Mouse (Mus musculus): ENCODE data around the gene Npas3.
"Not testable (repeated sequence)": the region's sequence is repeated elsewhere in the genome, so short reads cannot be mapped to it uniquely, and the experiment has no call there.

The Npas3 gene
- long read RNA-seq, experiment 1, partial matches to known transcripts, result 1 of 3 reads
- long read RNA-seq, experiment 1, other reads (novel, unspliced or antisense), result 2 of 3 reads
- long read RNA-seq, experiment 2, partial matches to known transcripts, result 0 of 2 reads
- long read RNA-seq, experiment 2, other reads (novel, unspliced or antisense), result 2 of 2 reads

DNA sequence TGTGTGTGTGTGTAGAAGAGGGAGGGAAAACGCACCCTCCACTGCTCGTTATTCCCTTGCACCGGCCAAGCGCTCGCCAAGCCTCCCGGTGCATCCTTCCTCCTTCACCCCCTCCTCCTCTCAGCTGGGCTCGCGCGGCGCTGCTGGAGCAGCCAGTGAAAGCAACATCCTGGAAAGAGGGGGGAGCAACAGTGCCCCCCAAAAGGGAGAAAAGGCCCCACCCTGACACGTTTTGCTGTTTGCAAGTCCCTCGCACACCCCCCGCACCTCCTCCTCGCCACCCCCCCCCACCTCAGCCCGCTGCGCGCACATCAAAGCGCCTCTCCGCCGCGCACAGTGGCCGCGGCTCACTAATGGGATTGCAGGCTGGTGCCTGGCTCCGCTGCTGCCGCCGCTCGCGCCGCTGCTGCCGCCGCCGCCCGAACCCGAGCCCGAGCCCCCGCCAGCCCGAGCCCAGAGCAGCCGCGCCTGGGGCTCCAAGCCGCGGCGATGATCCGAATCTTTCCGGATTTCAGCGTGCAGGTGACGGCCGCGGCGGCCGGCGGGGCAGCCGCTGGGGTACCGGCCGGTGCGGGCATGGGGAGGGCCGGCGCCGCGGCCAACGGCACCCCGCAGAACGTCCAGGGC, at the start of gene Npas3:
Gene Npas3 (plus strand): TSS at position 577 of the 627 bp plus-strand sequence.
- intact Hi-C loops (cut with DNase I), result no loop called here

DNA sequence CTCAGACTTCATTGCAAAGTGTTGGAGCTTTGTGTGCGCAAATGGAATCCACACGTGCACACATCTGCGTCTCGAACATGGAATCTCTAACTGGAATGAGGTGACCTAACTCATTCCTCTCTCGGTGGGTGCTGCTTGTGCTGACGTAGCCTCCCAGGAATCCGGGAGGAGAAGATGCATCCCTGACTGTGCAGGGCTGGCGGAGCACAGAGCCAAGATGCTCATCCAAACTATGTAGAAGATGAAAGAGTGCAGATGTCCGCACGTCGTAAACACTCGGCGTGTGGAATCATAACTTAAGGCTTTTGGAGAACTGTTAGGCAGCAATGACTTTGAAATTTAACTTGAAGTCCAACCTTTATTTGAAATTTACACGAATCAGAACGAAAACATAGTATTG, 31.3 kb upstream of the Npas3 start:
- intact Hi-C loops (cut with DNase I), result no loop called here

DNA sequence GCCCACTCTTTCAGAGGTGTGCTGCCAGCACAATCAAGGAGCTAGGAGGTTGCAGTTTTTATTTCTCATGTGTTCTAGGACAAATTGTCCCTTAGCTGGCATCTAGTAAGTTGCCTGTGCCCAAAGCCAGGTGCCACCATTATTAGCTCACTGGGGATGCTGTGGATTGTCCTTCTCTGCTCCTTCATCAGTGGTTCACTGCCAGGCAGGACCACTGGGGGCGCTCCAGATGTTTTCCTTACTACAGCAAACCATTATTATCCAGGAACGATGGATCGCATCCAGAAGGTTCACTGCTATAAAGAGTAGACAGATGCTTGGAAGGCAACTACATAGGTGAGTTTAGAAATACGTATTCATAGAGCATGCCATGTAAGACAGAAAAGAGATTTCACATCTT, 25.7 kb upstream of the Npas3 start:
- intact Hi-C loops (cut with DNase I), result no loop called here

DNA sequence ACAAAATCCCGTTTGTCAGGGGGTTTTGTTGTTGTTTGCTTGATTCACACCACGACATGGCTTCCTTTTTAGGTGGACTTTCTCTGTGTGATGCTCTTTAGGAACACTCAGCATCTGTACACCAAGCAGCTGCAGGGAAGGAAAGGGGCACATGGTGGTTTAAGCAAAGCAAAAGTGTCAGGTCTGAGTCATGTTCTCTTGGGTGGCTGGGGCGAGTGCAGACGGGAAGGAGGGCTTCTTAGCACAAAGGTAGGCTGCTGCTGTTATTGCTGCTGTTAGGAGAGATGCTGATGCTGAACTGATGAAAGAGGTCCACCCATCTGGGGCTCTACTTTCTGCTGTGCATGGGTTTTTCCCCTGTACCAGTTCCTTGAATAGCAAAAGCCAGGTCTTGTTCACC, 21.1 kb upstream of the Npas3 start:
- intact Hi-C loops (cut with DNase I), result no loop called here

DNA sequence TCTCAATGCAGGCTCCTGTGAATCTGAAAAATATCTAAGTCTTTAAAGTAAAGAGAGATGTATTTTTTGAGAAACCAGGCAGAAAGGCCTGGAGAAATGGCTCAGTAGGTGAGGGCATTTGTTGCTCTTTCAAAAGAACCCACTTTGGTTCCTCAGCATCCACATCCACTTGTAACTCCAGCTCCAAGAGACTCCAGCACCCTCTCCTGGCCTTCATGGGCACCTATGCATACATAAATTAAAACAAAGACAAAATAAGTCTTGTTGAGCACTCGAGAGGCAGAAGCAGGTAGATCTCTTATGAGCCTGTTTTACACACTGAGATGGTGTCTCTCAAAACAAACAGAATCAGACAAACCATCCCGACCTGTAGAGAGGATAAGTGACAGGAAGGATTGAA, 19.1 kb upstream of the Npas3 start:
- intact Hi-C loops (cut with DNase I), result no loop called here

DNA sequence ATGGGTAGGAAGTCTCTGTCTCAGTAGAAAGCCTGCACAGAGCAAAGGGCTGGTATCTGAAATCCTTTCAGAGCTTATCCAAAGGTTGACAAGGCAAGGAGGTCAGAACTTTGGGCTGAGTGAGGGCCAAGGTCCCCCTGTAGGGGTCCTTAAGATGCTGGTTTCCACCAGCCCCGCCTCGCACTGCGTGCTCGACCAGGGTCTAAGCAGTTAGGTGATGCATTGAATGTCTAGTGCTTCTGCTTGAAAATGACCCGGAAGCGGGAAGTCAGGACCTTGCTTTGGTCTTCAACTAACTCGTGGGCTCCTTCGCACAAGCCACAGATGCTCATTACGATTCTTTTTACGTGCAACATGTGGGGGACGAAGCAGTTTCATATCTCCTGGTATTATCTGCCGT, 2.3 kb upstream of the Npas3 start:
- intact Hi-C loops (cut with DNase I), result no loop called here

DNA sequence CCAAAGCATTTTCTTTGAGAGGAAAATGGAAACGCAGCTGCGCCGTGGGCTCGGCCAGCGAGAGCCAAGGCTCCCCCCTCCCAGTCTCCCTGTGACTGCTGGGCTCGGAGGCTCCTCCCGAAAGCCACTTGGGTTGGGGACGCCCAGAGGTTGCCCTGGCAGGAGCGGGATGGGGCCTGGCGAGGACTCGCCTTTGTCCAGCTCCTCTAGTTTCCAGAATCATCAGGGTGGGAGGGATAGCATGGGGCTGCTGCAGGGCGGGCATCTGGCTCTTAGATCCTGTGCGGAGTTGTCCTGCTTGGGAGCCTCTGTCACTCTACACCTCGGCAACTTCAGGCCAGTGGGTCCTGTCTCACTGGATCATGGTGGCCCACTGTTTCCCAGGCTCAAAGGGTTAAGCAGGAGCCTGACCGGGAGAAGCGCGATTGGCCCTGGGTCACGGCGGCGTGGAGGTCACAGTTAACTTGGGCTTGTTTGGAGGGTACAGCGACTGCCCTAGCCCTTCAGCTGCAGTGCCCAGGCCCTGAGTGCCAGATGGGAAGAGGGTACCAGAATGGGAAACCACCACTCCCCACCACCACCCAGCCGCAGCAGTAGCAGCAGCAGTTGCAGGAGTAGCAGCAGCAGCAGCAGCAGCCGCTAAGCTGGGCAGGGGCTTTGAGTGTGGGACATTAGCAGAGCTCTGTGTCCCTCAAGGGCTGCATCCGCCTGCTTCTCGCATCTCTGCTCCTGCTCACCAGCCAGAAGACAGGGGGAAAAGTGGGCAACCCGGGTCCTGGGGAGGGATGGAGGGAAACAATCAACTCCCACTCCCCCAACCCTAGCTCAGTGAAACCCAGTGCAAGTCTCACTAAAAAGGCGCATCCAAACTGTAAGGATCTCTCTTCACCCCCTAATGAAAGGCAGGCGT, 1.6 kb upstream of the Npas3 start:
- intact Hi-C loops (cut with DNase I), result no loop called here

DNA sequence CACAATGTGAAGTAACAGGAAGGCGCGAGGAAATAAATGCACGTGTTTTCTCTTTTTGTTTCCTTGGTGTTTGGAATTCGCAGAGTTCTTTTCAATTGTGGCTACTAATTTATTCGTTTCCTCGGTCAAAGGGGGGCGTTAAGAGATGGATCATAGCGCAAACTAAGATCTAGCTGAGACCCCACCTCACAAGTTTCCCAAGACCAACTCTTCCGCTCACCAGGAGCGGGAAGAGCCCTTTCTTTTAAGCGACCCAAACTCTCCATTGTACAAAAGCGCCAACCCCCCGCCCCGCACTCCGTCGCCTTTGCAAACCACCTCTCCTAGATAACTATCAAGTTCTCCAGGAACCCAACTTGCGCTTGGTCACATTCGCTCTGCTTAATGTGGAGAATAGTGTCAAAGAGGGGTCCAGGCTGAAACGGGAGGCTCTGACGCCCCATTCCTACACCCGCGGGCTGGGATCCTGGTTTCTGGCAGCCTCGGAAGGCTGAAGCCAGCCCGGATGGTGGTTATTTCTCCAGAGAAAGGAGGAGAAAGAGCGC, 914 bp upstream of the Npas3 start:
- intact Hi-C loops (cut with DNase I), result no loop called here

DNA sequence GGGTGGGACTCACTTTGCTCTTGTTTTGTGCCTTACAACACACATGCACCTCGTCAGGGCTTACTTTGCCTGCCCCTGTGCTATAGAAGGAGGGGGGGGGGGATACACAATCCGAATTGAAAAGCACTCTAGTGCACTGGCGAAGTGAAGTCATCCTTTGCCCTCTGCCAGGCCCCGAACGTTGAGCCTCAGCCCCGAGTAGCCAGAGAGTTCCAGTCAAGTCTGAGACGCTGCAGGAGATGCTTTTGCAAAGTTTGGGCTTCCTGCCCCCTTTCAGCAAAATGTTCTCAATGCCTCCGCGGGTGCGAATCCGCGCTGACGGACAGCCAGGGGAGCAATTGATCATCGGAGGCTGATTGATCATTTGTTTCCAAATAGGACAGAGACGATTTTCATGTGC, 319 bp downstream of the Npas3 start:
- intact Hi-C loops (cut with DNase I), result no loop called here

DNA sequence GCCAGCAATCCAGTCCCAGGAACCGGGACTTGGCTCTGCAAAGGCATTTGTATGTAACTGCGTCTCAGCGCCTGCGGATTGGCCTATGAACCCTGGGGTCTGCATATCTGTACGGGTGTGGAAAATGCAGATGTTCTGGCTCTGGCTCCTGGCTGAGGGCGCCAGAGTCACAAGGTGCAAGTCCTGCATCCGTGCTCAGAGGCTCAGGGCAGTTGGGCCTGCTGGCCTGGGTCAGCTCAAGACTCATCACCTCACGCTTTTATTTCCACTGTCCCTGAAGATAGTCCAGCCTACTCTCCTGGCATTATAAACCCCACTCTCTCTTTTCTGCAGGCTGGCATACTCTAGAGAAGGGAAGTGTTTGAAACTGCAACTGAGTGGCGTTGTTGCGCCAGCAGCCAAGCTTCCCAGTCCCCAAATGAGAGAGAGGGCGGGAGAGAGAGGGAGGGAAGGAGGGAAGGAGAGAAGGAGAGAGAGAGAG, 3.3 kb downstream of the Npas3 start:
- intact Hi-C loops (cut with DNase I), result no loop called here

DNA sequence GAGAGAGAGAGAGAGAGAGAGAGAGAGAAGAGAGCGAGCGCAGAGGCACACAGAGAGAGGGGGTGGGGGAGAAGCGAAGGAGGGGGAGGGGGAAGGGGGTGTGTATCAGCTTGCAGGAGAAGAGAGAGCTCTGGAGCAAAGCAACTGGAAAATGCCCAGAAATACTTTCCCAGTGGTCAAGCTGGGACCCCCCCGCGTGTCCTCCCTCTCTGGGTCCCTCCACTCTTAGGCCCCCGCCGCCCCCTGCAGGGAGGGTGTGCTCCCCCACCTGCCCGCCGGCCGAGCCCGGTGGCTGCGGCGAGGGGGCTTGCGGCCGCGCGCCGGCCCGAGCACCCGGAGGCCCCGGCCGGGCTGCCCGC, 3.7 kb downstream of the Npas3 start:
- intact Hi-C loops (cut with DNase I), result no loop called here

DNA sequence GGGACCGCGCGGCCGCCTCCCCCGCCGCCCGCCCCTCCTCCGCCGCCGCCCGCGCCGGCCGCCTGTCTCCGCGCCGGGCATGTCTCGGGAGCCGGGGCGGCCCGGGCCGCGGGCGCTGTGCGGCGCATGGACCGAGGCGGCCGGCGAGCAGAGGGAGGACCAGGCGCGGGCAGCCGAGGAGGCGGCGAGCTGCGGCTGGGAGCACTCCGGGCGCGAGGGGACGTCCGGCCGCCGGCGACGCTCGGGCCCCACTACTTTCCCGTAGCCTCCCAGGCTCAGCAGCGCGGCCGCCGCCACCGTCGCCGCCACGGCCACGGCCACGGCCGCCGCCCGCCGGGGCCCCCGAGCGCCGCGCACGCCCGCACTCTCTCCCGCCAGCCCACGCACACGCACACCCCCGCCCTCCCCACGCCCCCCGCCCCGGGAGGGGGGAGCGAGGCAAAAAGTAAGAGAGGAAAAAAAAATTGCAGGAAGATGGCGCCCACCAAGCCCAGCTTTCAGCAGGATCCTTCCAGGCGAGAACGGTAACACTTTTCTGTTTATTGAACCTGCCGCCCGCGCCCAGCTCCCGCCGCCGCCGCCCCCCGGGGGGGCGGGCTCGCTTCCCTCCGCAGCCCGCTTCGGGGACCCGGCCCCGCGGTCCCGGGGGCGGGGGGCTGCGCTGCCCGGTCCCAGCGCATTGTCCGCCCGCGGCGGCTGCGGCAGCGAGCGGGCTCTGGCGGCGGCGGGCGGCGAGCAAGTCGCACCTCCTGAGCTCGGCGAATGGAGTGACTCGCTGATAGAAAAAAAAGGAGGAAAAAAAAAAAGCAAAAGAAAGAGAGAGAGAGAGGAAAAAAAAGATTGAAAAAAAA, 4.3 kb downstream of the Npas3 start:
- intact Hi-C loops (cut with DNase I), result no loop called here

DNA sequence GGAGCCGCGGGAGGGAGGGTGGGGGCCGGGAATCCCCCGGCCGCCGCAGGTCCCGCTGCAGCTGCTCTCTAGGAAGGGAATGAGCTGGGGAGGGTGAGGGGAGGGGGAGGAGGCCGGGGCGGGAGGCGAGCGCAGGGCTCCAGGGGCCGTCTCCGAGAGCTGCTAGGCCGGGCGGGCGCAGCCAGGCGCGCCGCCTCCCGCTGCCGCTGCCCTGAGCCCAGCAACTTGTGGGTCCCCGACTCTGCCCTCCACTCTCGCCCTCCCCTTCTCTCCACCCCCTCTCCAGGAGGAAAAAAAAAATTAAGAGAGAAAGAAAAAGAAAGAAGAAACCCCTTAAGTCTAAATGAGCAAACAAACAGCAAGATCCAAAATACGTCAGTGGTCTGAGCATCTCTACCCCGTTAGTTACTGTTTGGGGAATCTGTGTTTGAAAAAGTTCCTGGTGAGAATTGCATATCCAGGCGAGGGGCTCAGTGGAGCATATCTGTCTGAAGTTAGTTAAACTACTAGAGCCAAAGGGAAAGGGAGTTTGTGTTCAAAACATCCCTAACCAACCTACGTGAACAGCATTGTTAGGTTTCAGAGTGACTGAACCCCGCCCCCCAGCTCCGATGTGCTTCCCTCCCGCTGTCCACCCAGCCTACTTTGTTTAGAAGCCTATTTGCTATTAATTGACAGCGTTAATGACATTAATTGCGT, 5.1 kb downstream of the Npas3 start:
- intact Hi-C loops (cut with DNase I), result no loop called here

DNA sequence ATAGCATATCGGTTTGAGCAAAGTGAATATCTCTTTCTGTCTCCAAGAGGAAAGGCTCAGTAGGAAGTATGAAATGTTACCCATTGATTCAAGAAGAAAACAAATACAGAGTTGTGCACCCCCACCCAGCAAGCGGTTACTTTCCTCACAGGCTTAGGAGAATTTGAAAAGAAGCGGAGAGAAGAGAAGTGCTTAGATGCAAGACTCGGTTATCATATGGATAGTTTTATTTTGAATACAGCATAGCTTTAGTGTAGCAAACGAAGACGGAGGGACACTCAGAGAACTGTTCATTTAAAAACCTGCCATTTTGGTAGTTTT, 5.6 kb downstream of the Npas3 start:
- intact Hi-C loops (cut with DNase I), result no loop called here

DNA sequence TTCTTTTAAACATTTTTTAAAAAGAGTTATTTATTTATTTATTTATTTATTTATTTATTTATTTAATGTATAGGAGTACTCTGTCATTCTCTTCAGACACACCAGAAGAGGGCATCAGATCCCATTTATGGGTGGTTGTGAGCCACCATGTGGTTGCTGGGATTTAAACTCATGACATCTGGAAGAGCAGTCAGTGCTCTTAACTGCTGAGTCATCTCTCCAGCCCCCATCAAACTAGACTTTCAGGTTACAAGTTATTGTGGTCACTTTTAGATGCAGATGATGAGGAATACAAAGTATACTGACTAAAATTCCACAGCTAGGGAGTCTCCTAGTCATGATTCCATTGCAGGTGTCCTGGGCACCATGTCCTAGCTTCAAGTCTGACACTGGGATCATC, 26.0 kb downstream of the Npas3 start:
- intact Hi-C loops (cut with DNase I), result not testable (repeated sequence)

DNA sequence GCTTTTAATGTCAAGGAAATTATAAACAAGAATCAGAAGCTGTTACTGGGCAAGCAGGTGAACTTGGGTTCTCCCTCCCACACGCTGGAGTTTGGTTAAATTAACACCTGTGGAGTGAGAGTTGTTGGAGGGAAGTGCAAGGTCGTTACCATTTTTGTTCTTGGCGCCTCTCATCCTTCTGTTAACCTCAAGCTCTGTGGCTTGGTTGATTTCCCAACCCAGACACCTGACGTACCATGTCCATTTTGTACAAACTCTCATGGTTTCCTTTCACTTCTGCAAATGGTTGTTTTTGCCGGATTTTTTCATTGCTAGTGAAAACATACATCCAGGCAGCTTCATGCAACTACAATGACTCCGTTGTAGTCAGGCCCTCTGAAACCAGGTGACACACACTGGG, 28.9 kb downstream of the Npas3 start:
- intact Hi-C loops (cut with DNase I), result no loop called here

DNA sequence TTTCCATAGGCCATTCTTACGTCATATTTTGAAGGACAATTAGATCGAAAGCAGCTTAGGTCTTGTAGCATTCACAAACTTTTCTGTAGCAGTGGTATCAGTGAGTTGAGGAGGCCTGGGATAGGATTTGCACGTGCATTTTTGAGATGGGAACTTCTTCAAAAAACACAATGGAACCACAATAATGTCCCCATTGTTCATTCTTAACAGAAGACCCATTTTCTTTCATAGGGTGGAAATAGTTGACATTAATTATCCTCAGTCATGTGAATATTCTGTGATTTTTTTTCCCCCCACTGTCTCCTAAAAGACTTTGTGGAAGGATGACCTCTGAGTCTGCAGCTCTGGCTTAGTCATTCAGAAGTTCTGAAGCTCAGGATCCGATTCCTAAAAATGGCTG, 41.9 kb downstream of the Npas3 start:
- intact Hi-C loops (cut with DNase I), result no loop called here

DNA sequence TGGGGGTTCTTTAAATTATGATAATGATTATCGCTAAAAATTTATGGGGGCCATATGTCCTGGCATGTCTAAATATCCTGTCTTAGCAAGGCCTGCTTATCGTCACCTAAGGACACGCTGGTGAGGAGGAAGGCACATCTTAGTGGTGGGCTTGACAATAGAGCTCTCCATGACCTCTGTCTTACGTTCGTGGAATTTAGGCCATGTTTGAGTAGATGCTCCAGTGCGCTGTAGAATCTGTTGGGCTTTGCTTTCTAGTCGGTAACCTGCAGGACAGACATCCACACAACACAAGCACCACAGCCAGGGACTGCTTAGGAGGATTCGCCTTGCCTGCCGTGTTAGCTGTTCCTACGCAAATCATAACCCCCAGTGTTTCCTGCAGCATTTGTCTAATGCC, 42.4 kb downstream of the Npas3 start:
- intact Hi-C loops (cut with DNase I), result no loop called here

DNA sequence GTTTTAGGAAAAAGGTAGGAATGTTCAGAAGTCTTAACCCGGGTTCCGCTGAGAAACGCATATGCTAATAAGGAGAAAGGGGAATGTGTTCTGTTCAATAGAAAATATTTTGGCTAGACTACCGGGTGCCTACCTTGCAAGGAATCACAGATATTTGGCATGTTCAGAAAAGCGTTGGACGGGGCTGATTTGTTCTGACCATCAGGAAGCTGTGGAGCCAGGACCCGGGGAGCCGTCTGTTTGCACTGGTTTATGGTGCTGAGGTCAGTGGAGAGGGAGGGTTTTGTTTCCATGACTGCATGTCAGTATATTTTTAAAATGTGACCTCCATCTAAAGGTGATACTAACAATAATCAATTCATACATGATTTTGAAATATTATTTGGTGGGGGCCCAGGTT, 43.5 kb downstream of the Npas3 start:
- intact Hi-C loops (cut with DNase I), result no loop called here

DNA sequence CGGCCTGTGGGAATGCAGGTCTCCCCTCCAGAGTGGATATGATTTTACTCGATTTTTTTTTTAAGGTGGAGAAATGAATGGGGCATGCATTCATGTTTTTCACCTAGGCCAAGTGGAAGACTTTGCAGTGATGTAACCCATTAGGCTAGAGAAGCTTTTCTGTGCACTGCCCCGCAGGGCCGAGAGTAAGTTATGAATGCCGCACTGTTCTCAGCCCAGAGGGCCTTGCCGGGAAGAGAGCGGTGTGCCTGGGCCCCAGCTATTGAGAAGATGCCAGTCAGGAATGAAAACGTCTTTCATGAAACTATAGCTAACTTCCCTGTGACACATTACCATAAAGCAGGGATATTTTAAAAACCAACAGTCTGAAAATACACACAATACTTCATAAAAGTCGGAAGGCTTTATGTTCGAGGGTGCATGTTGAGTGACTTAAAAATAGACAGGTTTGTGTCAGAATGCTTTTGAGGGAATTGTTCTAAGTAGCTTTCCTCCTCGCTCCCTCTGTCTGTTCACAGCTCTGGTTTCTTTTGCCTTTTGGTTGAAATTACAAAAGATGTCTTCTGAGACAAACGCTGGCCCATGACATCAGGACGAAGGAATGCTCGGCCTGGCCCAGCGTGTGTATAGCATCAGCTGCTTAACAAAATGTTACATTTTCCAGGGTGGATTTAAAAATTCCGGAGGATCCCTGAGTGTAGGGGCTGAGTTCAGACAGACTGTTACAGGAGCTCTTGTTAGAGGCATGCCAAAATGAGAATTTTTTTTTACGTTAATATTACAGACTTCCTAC, 44.2 kb downstream of the Npas3 start:
- intact Hi-C loops (cut with DNase I), result no loop called here

Data from adrenal gland (tissue).